Mouse (Mus musculus) embryonic facial prominence, embryonic 10.5 days (tissue): Measurements from ENCODE around the gene Klhl26. TPM values are rescaled to one million over a fixed set of nuclear protein-coding genes. Genes with fewer than 3 reads are reported as not detected.

Experiments
- DNase-seq: peaks from one replicate; pipeline ENCODE4 v3.0.0-alpha.2; 2017; ENCODE audit warnings: low spot score
- H3K27ac ChIP-seq: fragments of 300-500 bp; sonication (generic); replicated peaks from 2 replicates; pipeline ENCODE4 v1.5.1; 2016; ENCODE audit warnings: mild to moderate bottlenecking
- H3K27me3 ChIP-seq: fragments of 300-500 bp; sonication (generic); replicated peaks from 2 replicates; pipeline ENCODE4 v1.6.1; 2016; ENCODE audit warnings: low read depth, mild to moderate bottlenecking; ENCODE audit not compliant: poor library complexity, severe bottlenecking
- H3K36me3 ChIP-seq: fragments of 300-500 bp; sonication (generic); replicated peaks from 2 replicates; pipeline ENCODE4 v1.6.1; 2016; ENCODE audit warnings: mild to moderate bottlenecking, moderate library complexity
- H3K4me1 ChIP-seq: fragments of 300-500 bp; sonication (generic); 2 replicates; pipeline ENCODE4 v1.6.1; 2016
- H3K4me3 ChIP-seq: fragments of 300-500 bp; sonication (generic); 2 replicates; pipeline ENCODE4 v1.5.1; 2016; ENCODE audit warnings: mild to moderate bottlenecking, moderate library complexity
- H3K9me3 ChIP-seq: fragments of 300-500 bp; sonication (generic); 2 replicates; pipeline ENCODE4 v1.6.1; 2016; ENCODE audit warnings: mild to moderate bottlenecking
- WGBS: fragments of 180-500 bp; shearing (Covaris S2); methylation state at CpG from one replicate; pipeline ENCODE4 v1.1.7; 2016; 5-methylcytosine and 5-hydroxymethylcytosine counted together
- polyA plus RNA-seq: library from polyadenylated mRNA; unstranded; fragments of >200 nt; fragmentation: Nextera tagmentation; extraction: Ambion mirVana; gene quantifications from 2 replicates; pipeline ENCODE4 v1.2.1, GENCODE M21; 2016

Klhl26 gene
- polyA plus RNA-seq, 1 experiment from 2014 or later, result 24.1 TPM

DNA sequence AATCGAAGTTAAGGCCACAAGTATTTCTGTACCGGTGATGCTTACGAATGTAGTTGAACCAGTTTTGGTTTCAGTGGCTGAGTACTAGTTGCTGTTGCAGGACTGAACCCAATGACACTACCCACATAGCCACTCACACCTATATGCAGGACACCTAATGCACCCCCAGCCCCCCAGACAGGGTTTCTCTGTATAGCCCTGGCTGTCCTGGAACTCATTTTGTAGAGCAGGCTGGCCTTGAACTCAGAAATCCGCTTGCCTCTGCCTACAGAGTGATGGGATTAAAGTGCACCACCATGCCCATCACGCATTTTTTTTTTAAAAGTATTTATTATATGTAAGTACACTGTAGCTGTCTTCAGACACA is 30.2 kb upstream of the Klhl26 start:
- Histone ChIP-seq H3K36me3 (peaks cover 47% of the 10 kb centered on the region), H3K27ac (0 out of 2 replicates have a peak overlapping the region, but pooled peaks have one; percentile 96), H3K4me3 (peak overlapping the region; percentile 70), H3K9me3 (no peaks in the 10 kb centered on the region), H3K27me3 (peaks cover 26% of the 10 kb centered on the region), H3K4me1 (peaks cover 77% of the 10 kb centered on the region)
- 55% methylated on average over 5 of the region's 5 CpGs for WGBS
- DNase-seq, result no peak

DNA sequence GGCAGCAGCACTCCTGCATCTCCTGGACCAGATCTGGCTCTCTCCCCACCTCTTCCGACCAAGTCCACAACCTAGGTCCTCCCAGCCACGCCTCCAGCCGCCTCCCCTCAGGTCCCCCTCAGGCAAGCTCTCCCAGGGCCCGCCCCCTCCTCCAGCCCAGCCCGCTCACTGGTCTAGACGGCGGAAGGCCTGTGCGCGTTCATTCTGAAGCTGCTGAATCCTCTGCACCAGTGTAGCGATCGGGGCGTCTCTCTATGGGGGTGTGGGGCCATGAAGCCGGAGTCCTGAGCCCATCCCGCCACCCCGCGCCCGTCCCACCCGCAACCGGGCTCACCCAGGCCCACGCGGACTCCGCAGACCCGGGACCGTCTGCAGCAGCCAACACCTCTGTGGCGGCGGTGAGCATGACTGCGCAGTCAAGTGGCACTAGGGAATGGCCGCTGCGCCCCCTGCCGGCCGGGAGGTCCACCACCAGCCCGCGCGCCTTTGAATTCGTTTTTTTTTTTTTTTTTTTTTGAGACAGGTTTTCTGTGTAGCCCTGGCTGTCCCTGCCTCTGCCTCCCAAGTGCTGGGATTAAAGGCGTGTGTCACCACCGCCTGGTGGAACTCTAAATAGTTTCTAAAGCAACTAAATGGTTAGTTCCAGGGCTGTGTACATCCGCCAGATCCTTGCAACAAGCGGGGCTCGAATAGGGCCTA is 29.7 kb upstream of the Klhl26 start, which contains the start of gene Rex1bd:
TSS of gene Rex1bd (minus strand) at position 425 of the 699 bp plus-strand sequence.
- Histone ChIP-seq H3K27ac (peak within 1 kb of the TSS; percentile 96), H3K9me3 (no peaks in the 10 kb centered on the region), H3K4me3 (peak within 1 kb of the TSS; percentile 70), H3K4me1 (peaks cover 78% of the 10 kb centered on the region), H3K36me3 (peaks cover 42% of the 10 kb centered on the region), H3K27me3 (peaks cover 31% of the 10 kb centered on the region)
- DNase-seq, result peak; percentile 97
- WGBS, result 2% methylated on average over 40 of the region's 40 CpGs

DNA sequence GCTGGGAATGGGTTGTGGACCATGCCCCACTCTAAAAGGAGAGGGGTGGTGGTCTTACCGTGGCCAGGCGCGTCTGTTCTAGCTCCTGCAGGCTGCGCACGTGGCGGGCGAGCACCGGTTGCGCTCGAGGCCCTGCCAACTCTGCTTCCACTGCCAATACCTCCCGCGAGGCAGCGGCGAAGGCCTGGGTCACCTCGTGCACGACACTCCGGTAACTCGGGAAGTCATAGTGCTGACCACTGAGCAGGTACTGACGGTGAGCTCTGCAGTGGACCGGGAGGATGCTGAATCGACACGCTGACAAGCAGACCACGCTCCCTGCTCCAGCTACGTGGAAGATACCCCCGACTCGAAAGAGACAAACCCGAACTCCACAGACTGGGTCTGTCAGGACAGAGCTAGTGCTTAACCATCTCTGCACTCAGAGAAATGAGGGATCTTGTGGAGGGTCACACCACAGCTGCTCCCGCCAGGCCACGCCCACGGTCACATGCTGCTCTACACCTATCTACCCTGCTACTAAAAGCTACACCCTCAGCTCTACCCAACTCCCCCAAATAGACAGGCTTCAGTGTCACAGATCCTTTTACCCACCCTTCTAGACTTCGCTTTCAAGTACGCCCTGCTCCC is 29.0 kb upstream of the Klhl26 start:
- Histone ChIP-seq H3K27me3 (peaks cover 38% of the 10 kb centered on the region), H3K4me1 (peaks cover 79% of the 10 kb centered on the region), H3K36me3 (peaks cover 46% of the 10 kb centered on the region), H3K4me3 (peak overlapping the region; percentile 70), H3K9me3 (no peaks in the 10 kb centered on the region), H3K27ac (peak overlapping the region; percentile 96)
- 36% methylated on average over 32 of the region's 32 CpGs for WGBS
- no peak for DNase-seq

DNA sequence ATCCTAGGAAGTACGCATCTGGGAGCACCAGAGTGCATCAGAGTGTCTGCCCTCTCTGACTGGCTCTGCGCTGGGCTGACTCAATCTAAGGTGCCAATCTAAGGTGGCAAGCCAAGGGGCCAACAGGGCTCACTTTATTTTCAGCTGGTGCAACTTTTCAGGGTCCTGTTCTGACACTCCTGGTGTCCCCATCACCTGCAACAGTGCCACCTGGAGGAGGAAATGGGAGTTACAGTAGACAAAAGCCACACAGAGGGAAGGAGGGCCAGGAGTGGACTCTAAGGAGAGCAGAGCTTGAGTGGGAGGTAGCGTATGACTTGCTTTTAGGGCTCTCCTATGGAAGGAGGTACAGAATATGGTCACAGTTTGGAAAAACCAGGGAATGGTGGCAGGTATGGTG is 28.1 kb upstream of the Klhl26 start:
- peak overlapping the region; percentile 67 for H3K27ac ChIP-seq
- H3K4me3 ChIP-seq, result peak overlapping the region; percentile 70
- H3K36me3 ChIP-seq, result peaks cover 54% of the 10 kb centered on the region
- 67% methylated on average over 3 of the region's 3 CpGs for WGBS
- H3K9me3 ChIP-seq, result no peaks in the 10 kb centered on the region
- H3K4me1 ChIP-seq, result peaks cover 89% of the 10 kb centered on the region
- H3K27me3 ChIP-seq, result peaks cover 47% of the 10 kb centered on the region
- DNase-seq, result peak; percentile 82

GRCm38 (mm10) chr8:70504291-70504716 is 27.5 kb upstream of the Klhl26 start:
- Histone ChIP-seq H3K4me3 (peak overlapping the region; percentile 70), H3K36me3 (peaks cover 57% of the 10 kb centered on the region), H3K4me1 (peaks cover 91% of the 10 kb centered on the region), H3K9me3 (no peaks in the 10 kb centered on the region), H3K27ac (peak overlapping the region; percentile 67), H3K27me3 (peaks cover 53% of the 10 kb centered on the region)
- peak; percentile 91 for DNase-seq
- WGBS, result 34% methylated on average over 16 of the region's 16 CpGs

GRCm38 (mm10) chr8:70503062-70503750 is 26.4 kb upstream of the Klhl26 start:
- WGBS, result 9% methylated on average over 46 of the region's 46 CpGs
- Histone ChIP-seq H3K27me3 (peaks cover 64% of the 10 kb centered on the region), H3K9me3 (no peaks in the 10 kb centered on the region), H3K4me3 (peak overlapping the region; percentile 70), H3K27ac (peak overlapping the region; percentile 67), H3K36me3 (peaks cover 56% of the 10 kb centered on the region), H3K4me1 (peaks cover 90% of the 10 kb centered on the region)
- DNase-seq, result peak; percentile 85

GRCm38 (mm10) chr8:70502540-70502939 is 25.8 kb upstream of the Klhl26 start:
- 30% methylated on average over 12 of the region's 12 CpGs for WGBS
- peaks cover 49% of the 10 kb centered on the region for H3K36me3 ChIP-seq
- no peak for DNase-seq
- peaks cover 70% of the 10 kb centered on the region for H3K27me3 ChIP-seq
- peaks cover 85% of the 10 kb centered on the region for H3K4me1 ChIP-seq
- H3K27ac ChIP-seq, result 0 out of 2 replicates have a peak overlapping the region, but pooled peaks have one; percentile 65
- H3K9me3 ChIP-seq, result no peaks in the 10 kb centered on the region
- H3K4me3 ChIP-seq, result 0 out of 2 replicates have a peak overlapping the region, but pooled peaks have one; percentile 17

- DNase-seq, result peak; percentile 56
- Histone ChIP-seq H3K27me3 (peaks cover 76% of the 10 kb centered on the region), H3K4me3 (peak overlapping the region; percentile 37), H3K9me3 (no peaks in the 10 kb centered on the region), H3K4me1 (peaks cover 83% of the 10 kb centered on the region), H3K36me3 (peaks cover 48% of the 10 kb centered on the region), H3K27ac (peak overlapping the region; percentile 65; the same call in 1 of the 2 replicates)
- 13% methylated on average over 23 of the region's 23 CpGs for WGBS
Measured at GRCm38 (mm10) chr8:70501820-70502529, 25.2 kb upstream of the Klhl26 start.

DNA sequence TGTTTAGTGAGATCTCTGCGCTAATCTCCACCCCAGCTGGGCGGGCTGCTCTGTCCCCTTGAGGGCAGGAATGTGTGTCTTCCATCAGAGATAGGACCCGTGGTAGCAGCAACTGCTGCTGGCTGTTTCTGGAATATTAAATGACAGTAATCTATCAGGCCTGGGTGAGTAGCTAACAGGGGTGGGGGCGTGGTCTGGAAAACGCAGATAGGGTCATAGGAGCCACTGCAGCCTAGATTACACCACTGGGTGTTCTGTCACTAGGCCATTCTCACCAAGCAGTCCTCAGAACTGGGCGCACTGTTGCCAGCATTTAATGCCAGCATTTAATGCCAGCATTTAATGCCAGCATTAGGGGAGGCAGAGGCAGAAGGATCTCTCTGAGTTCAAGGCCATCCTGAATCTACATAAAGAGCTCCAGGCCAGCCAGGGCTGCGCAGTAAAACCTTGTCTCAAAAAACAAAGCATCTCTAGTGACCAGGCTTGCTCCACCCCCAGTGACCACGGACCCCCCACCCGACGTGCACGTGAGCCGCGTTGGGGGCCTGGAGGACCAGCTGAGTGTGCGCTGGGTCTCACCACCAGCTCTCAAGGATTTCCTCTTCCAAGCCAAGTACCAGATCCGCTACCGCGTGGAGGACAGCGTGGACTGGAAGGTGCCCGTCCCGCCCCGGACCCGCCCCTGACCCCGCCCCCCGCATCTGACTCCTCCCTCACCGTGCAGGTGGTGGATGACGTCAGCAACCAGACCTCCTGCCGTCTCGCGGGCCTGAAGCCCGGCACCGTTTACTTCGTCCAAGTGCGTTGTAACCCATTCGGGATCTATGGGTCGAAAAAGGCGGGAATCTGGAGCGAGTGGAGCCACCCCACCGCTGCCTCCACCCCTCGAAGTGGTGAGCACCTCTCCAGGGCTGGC is 23.9 kb upstream of the Klhl26 start:
- H3K4me1 ChIP-seq, result peaks cover 79% of the 10 kb centered on the region
- H3K4me3 ChIP-seq, result peak overlapping the region; percentile 45
- peaks cover 50% of the 10 kb centered on the region for H3K36me3 ChIP-seq
- 10% methylated on average over 39 of the region's 39 CpGs for WGBS
- H3K27me3 ChIP-seq, result peaks cover 89% of the 10 kb centered on the region
- DNase-seq, result peak; percentile 60
- no peak overlapping the region; the same call in none of the 2 replicates for H3K27ac ChIP-seq
- H3K9me3 ChIP-seq, result no peaks in the 10 kb centered on the region

GRCm38 (mm10) chr8:70495771-70496062 is 18.9 kb upstream of the Klhl26 start:
- H3K27ac ChIP-seq, result peak overlapping the region; percentile 87
- peaks cover 31% of the 10 kb centered on the region for H3K36me3 ChIP-seq
- H3K9me3 ChIP-seq, result no peaks in the 10 kb centered on the region
- peaks cover 100% of the 10 kb centered on the region for H3K27me3 ChIP-seq
- peak overlapping the region; percentile 73 for H3K4me3 ChIP-seq
- H3K4me1 ChIP-seq, result peaks cover 79% of the 10 kb centered on the region
- no peak for DNase-seq
- 7% methylated on average over 12 of the region's 12 CpGs for WGBS

GRCm38 (mm10) chr8:70495001-70495770 is 18.4 kb upstream of the Klhl26 start:
- WGBS, result 3% methylated on average over 21 of the region's 21 CpGs
- Histone ChIP-seq H3K27me3 (peaks cover 100% of the 10 kb centered on the region), H3K36me3 (peaks cover 28% of the 10 kb centered on the region), H3K4me3 (peak overlapping the region; percentile 73), H3K27ac (peak overlapping the region; percentile 87), H3K4me1 (peaks cover 79% of the 10 kb centered on the region), H3K9me3 (no peaks in the 10 kb centered on the region)
- peak; percentile 59 for DNase-seq
